Mouse (Mus musculus) E14TG2a.4 (cell line): ENCODE measurements at regions not wholly inside any gene's neighbourhood (a gene's known extent, or its start where the extent isn't known, plus 50 kb on each side); places are given as distances from the start of the nearest gene placed in this dataset.

Experiments
- H3K27me3 ChIP-seq: 2 replicates; pipeline ENCODE4 v1.6.1; 2014; ENCODE audit warnings: low read length, control low read depth; ENCODE audit not compliant: insufficient read depth
- H3K36me3 ChIP-seq: 2 replicates; pipeline ENCODE4 v1.6.1; 2014; ENCODE audit warnings: low read length, control low read depth; ENCODE audit not compliant: insufficient read depth
- H3K4me1 ChIP-seq: replicated peaks from 2 replicates; pipeline ENCODE4 v1.6.1; 2014; ENCODE audit warnings: low read depth, low read length, control low read depth
- H3K4me3 ChIP-seq: replicated peaks from 2 replicates; pipeline ENCODE4 v1.5.1; 2014; ENCODE audit warnings: mild to moderate bottlenecking, low read length
- H3K9me3 ChIP-seq: 2 replicates; pipeline ENCODE4 v1.6.1; 2014; ENCODE audit warnings: low read length, control low read depth
- CTCF ChIP-seq: conservative IDR thresholded peaks from 2 replicates; pipeline ENCODE4 v1.5.1; 2014; ENCODE audit warnings: low read length
- NANOG ChIP-seq: IDR thresholded peaks from 2 replicates; pipeline ENCODE4 v1.6.1; 2014; ENCODE audit warnings: borderline replicate concordance, low read length, mixed read lengths
- POU5F1 ChIP-seq: IDR thresholded peaks from 2 replicates; pipeline ENCODE4 v1.6.1; 2014; ENCODE audit warnings: low read length, borderline replicate concordance

GRCm38 (mm10) chr12:27496826-27497557 lies 154.6 kb upstream of the Sox11 start:
- Histone ChIP-seq H3K4me3 (no peak overlapping the region), H3K4me1 (no peaks in the 10 kb centered on the region), H3K27me3 (no peaks in the 10 kb centered on the region), H3K36me3 (no peaks in the 10 kb centered on the region), H3K9me3 (no peaks in the 10 kb centered on the region)
- no peak for TF ChIP-seq CTCF
- no peak for TF ChIP-seq NANOG
- no peak for TF ChIP-seq POU5F1

DNA sequence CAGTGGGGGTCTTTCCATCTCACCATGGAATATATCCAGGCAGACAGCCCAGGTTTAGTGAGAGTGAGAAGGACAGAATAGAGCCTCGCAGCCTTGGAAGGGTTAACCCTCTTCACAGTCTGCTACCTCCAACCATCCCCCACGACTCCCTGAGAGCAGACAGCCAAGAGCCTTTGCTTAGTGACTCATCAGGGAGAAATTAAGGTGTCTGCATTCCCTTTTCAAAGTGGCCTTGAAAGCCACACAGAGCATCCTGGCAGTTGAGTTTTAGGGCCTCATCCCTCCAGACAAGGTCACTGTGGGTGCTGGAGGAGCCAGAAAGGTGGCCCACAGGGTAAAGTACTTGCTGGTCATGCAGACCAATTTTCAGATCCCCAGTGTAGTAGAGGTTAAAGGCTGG lies 149.9 kb upstream of the Sox11 start:
- Histone ChIP-seq H3K36me3 (no peaks in the 10 kb centered on the region), H3K27me3 (no peaks in the 10 kb centered on the region), H3K9me3 (no peaks in the 10 kb centered on the region), H3K4me3 (no peak overlapping the region), H3K4me1 (no peaks in the 10 kb centered on the region)
- TF ChIP-seq CTCF (no peak), POU5F1 (no peak), NANOG (no peak)

GRCm38 (mm10) chr12:27481230-27481629 lies 138.9 kb upstream of the Sox11 start:
- Histone ChIP-seq H3K4me1 (no peaks in the 10 kb centered on the region), H3K4me3 (no peak overlapping the region), H3K27me3 (no peaks in the 10 kb centered on the region), H3K9me3 (no peaks in the 10 kb centered on the region), H3K36me3 (no peaks in the 10 kb centered on the region)
- no peak for TF ChIP-seq NANOG
- no peak for TF ChIP-seq CTCF
- TF ChIP-seq POU5F1, result no peak

DNA sequence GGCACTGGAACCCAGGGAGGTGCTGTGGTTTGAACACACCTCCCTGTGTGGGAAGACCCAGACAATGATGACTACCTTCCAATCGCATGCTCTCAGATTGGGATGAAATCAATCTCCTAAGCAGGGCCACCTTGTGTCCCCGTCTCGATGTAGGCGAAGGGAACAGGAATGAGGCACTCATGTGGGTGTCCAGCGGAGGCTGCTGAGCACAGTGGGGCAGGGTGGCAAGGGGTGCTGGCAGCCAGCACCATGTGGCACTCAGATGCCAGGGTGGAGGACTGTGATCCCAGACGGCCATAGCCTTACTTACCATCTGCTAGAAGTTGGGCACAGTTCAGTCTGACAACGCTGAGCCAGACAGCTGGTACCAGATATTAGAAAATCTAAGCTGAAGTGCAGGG lies 137.2 kb upstream of the Sox11 start:
- no peaks in the 10 kb centered on the region for H3K36me3 ChIP-seq

GRCm38 (mm10) chr12:27474631-27475030 lies 132.3 kb upstream of the Sox11 start:
- no peak for TF ChIP-seq POU5F1
- TF ChIP-seq CTCF, result no peak
- TF ChIP-seq NANOG, result no peak
- Histone ChIP-seq H3K9me3 (no peaks in the 10 kb centered on the region), H3K36me3 (no peaks in the 10 kb centered on the region)

More for the DNA sequence above, 137.2 kb upstream of the Sox11 start:
- H3K4me1 ChIP-seq, result no peaks in the 10 kb centered on the region
- TF ChIP-seq POU5F1 (no peak), NANOG (no peak)
- H3K27me3 ChIP-seq, result no peaks in the 10 kb centered on the region
- no peaks in the 10 kb centered on the region for H3K9me3 ChIP-seq
- no peak overlapping the region for H3K4me3 ChIP-seq

GRCm38 (mm10) chr12:27471557-27471956 lies 129.2 kb upstream of the Sox11 start:
- Histone ChIP-seq H3K9me3 (no peaks in the 10 kb centered on the region), H3K27me3 (no peaks in the 10 kb centered on the region), H3K36me3 (no peaks in the 10 kb centered on the region), H3K4me3 (no peak overlapping the region), H3K4me1 (no peaks in the 10 kb centered on the region)
- TF ChIP-seq CTCF (no peak), NANOG (no peak), POU5F1 (no peak)

More at GRCm38 (mm10) chr12:27474631-27475030, 132.3 kb upstream of the Sox11 start:
- H3K4me3 ChIP-seq, result no peak overlapping the region
- H3K4me1 ChIP-seq, result no peaks in the 10 kb centered on the region
- no peaks in the 10 kb centered on the region for H3K27me3 ChIP-seq

DNA sequence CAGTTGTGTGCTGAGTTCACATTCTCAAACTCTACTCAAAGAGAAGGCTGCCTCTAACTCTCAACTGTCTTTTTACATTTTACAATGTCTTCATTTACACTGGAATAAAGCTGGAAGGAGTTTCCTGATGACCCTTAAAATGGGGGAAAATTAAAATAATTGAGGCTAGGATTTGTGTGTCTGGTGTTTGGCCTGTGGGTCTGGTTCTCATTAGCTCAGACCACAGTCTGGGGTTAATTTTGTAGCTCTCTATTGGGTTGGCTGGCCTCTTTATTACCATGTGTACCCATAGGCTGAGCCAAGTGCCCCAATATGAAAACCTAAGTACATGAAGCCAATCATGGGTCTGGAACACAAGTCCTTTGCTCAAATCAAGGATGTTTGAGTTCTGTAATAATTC lies 128.0 kb upstream of the Sox11 start:
- TF ChIP-seq NANOG, result no peak
- TF ChIP-seq CTCF, result no peak
- TF ChIP-seq POU5F1, result no peak
- H3K36me3 ChIP-seq, result no peaks in the 10 kb centered on the region
- H3K4me3 ChIP-seq, result no peak overlapping the region
- H3K27me3 ChIP-seq, result no peaks in the 10 kb centered on the region
- no peaks in the 10 kb centered on the region for H3K4me1 ChIP-seq
- no peaks in the 10 kb centered on the region for H3K9me3 ChIP-seq

DNA sequence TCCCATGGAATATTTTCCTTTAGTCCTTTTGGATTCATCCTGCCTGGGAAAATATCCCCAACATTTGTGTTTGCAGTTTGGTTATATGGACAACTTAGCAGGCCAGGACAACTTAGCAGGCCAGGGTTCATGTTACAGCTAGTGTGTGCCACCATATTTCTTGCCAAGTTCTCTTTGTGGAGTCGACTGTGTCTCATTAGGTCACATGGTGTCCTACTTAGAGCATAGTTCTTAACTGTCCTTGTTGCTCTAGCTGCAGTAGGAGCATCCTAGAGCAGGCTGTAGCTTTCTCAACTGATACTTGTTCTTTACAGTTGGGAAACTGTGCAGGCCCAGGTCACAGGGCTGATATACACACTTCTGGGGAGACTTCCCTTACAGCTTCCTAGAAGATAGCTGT lies 126.4 kb upstream of the Sox11 start:
- Histone ChIP-seq H3K4me1 (no peaks in the 10 kb centered on the region), H3K9me3 (no peaks in the 10 kb centered on the region), H3K4me3 (no peak overlapping the region), H3K36me3 (no peaks in the 10 kb centered on the region), H3K27me3 (no peaks in the 10 kb centered on the region)
- TF ChIP-seq POU5F1 (no peak), NANOG (no peak), CTCF (no peak)

GRCm38 (mm10) chr12:27468141-27468540 lies 125.8 kb upstream of the Sox11 start:
- Histone ChIP-seq H3K27me3 (no peaks in the 10 kb centered on the region), H3K4me3 (no peak overlapping the region), H3K9me3 (no peaks in the 10 kb centered on the region), H3K4me1 (no peaks in the 10 kb centered on the region), H3K36me3 (no peaks in the 10 kb centered on the region)
- TF ChIP-seq POU5F1, result no peak
- TF ChIP-seq NANOG, result no peak
- TF ChIP-seq CTCF, result no peak
